Mouse (Mus musculus): ENCODE measurements around the gene Cd86. TPM values are rescaled to one million over a fixed set of nuclear protein-coding genes. Genes with fewer than 3 reads are reported as not detected.

Cd86 gene
- polyA plus RNA-seq, 1 experiment from 2014 or later, result 1.7 TPM

DNA sequence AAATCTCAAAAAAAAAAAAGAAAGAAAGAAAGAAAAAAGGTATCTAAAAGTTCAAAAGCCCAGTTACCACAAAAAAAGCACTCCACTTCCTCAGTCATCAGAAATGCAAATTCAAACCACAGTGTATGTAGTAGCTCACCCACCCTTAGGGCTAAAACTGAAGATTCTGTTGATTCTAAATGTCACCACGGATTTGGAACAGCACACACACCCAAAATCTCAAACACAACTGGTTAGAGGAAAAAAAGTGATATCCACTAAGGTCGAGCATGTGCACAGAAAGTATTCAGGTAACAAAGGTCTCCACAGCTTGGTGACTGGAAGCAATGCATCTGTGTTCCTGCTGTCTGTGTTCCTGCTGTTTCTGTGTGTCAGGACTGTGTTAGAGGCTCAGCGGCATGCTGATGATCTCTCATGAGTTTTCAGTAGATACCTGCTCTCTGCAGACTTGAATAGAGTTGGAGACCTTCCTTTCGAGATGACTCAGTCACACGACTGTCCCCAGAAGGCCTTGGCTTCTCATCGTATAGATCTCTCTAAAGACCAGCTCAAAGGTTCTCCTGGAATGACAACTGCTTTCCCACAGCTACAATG, 18.5 kb upstream of the Cd86 start:
- Histone ChIP-seq H3K9ac (replicated peaks) (no peak overlapping the region), H3K4me2 (replicated peaks) (no peak overlapping the region), H3K4me1 (no peaks in the 10 kb centered on the region), H3K27me3 (no peaks in the 10 kb centered on the region), H3K36me3 (no peaks in the 10 kb centered on the region), H3K27ac (replicated peaks) (no peak overlapping the region), H3K4me3 (no peak overlapping the region), H3K9me3 (no peaks in the 10 kb centered on the region)
- no peak for ATAC-seq (ENCODE audit: low FRiP score, low read depth)
- 78% methylated on average over 6 of the region's 6 CpGs for WGBS

DNA sequence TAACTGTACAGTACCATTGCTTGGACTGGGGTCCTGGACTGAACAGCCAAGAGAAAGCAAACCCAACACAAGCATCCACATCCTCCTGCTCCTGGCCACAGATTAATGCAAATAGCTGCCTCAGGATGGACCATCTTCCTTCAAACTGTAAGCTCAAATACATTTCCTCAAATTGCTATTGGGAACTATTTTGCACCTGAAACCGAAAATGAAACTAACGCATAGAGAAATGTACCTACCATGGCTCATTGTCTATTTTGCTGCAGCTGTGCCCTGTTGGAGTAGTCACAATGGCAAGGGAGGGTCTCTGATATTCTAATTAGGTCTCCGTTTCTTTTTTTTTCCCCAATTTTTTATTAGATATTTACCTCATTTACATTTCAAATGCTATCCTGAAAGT, 15.9 kb upstream of the Cd86 start:
- no peaks in the 10 kb centered on the region for H3K9me3 ChIP-seq
- H3K9ac ChIP-seq (replicated peaks), result no peak overlapping the region
- H3K4me1 ChIP-seq, result no peaks in the 10 kb centered on the region
- H3K27me3 ChIP-seq, result no peaks in the 10 kb centered on the region
- 96% methylated on average over 3 of the region's 3 CpGs for WGBS
- no peak overlapping the region for H3K27ac ChIP-seq (replicated peaks)
- ATAC-seq (ENCODE audit: low FRiP score, low read depth), result no peak
- no peak overlapping the region for H3K4me2 ChIP-seq (replicated peaks)
- no peak overlapping the region for H3K4me3 ChIP-seq
- no peaks in the 10 kb centered on the region for H3K36me3 ChIP-seq

DNA sequence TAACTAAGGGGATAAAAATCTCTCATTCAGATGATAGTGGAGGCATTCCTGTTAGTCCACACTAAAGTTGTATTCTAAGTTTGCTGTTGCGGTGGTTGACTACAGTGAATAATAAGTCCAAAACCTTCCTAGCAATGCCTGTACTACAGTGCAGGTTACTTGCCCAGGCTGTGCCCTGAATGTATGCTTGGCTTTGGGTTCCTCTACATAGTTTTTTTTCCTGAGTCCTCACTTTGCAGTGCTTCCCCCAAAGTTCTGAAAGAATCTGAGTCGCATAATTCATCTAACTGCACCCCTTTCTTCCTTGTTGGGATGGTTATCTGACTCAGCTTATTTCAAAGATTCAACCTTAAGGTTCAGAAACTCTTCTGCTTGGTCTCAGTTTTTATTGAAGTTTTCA, 10.0 kb upstream of the Cd86 start:
- Histone ChIP-seq H3K4me2 (replicated peaks) (no peak overlapping the region), H3K4me1 (no peaks in the 10 kb centered on the region), H3K4me3 (no peak overlapping the region), H3K27ac (replicated peaks) (no peak overlapping the region), H3K9me3 (no peaks in the 10 kb centered on the region), H3K9ac (replicated peaks) (no peak overlapping the region), H3K36me3 (no peaks in the 10 kb centered on the region), H3K27me3 (no peaks in the 10 kb centered on the region)
- ATAC-seq (ENCODE audit: low FRiP score, low read depth), result no peak
- 94% methylated on average over 2 of the region's 2 CpGs for whole genome bisulfite sequencing

DNA sequence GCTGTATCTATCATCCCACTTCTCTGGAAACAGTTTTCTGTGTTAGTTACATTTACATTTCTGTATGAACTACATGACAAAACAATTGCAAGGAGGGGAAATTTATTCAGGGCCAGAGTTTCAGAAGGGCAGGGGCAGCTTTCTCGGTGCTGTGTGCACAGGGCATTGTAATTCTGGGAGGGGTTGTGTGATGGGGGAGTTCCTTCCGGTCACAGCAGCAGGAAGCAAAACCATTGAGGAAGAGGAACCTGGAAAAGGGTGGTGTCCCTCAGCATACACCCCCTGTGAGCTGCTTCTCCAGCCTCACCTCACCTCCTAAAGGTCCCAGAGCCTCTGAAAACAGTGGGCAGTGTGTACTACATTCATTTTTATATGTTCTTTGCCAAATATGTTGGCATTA, 9.4 kb upstream of the Cd86 start:
- Histone ChIP-seq H3K36me3 (no peaks in the 10 kb centered on the region), H3K27ac (replicated peaks) (no peak overlapping the region), H3K4me2 (replicated peaks) (no peak overlapping the region), H3K27me3 (no peaks in the 10 kb centered on the region), H3K4me3 (no peak overlapping the region), H3K4me1 (no peaks in the 10 kb centered on the region), H3K9me3 (no peaks in the 10 kb centered on the region), H3K9ac (replicated peaks) (no peak overlapping the region)
- ATAC-seq (ENCODE audit: low FRiP score, low read depth), result no peak
- 66% methylated on average over 2 of the region's 2 CpGs for WGBS

DNA sequence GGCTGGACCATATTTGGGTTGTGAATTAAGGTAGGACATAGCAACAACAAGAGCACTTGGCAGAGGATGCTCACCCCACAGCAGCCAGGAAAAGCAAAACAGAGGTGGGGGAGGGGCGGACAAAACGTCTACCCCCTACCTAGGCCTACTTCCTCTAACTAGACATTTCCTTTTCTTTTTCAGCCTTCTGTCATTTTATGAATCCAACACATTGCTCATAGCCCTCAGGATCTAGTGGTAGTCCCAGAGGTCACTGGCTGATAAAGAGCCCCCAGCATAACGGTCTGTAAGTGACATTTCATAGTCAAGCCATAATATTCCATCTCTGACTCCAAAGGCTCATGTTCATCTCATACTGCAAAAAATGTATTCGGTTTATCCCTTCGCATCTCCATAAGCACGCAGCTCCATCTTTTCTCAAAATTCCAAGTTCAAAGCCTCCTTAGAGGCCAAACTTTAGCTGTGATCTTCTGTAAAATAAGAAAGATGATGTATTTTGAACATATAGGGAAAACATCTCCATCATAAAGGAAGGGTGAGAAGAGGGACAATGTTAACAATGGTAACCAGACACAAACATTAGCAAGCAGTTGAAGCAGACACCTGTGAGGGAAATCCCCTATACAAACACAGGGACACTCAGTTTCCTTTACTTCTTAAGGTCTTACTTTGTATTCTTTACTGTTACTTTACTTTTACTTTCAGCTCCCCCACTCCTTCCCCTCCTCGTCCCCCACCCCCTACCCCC, 8.8 kb upstream of the Cd86 start:
- no peak for ATAC-seq (ENCODE audit: low FRiP score, low read depth)
- Histone ChIP-seq H3K27ac (replicated peaks) (no peak overlapping the region), H3K4me2 (replicated peaks) (no peak overlapping the region), H3K4me3 (no peak overlapping the region), H3K9me3 (no peaks in the 10 kb centered on the region), H3K27me3 (no peaks in the 10 kb centered on the region), H3K36me3 (no peaks in the 10 kb centered on the region), H3K4me1 (no peaks in the 10 kb centered on the region), H3K9ac (replicated peaks) (no peak overlapping the region)
- 73% methylated on average over 7 of the region's 7 CpGs for WGBS

DNA sequence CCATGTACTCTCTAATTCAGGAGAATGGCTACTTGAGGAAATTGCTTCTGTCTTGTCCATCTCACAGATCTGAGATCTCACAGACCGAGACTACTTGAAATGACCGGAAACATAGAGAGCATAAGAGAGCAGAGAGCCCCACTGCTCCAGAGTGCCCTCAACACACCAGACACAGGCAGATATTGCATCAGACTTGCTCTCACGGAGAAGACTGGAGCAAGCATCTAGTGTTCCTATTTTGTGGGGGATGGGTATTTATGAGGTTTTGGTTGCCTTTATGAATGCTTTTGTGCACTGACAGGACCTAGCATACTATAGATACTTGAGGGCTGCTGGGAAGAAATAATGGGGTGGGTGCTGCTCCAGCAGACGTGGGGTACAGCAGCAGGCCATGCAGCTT, 7.3 kb upstream of the Cd86 start:
- Histone ChIP-seq H3K4me2 (replicated peaks) (no peak overlapping the region), H3K4me1 (no peaks in the 10 kb centered on the region), H3K9ac (replicated peaks) (no peak overlapping the region), H3K27me3 (no peaks in the 10 kb centered on the region), H3K9me3 (no peaks in the 10 kb centered on the region), H3K36me3 (no peaks in the 10 kb centered on the region), H3K27ac (replicated peaks) (no peak overlapping the region), H3K4me3 (no peak overlapping the region)
- ATAC-seq (ENCODE audit: low FRiP score, low read depth), result no peak
- WGBS, result 86% methylated on average over 4 of the region's 4 CpGs

DNA sequence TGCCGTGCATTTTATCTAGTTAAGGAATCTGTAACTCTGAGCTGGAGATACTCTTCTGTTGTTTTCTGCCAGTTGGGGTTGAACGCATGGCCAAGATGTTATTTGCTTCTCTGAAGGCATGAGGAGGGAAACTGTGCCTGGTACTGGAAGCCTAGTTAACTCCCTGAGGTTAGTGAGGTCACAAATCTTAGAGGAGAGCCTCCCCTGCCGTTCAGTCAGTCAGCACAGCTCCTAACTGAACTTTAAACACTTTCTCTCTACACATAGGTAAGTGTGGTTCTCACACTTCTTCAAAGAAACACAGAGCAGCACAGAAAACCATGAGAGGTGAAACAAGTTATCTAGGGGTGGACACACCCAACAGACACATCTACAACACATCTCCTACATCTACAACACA, 4.7 kb upstream of the Cd86 start:
- Histone ChIP-seq H3K27me3 (no peaks in the 10 kb centered on the region), H3K9me3 (no peaks in the 10 kb centered on the region), H3K27ac (replicated peaks) (no peak overlapping the region), H3K4me3 (no peak overlapping the region), H3K36me3 (no peaks in the 10 kb centered on the region), H3K4me1 (no peaks in the 10 kb centered on the region), H3K4me2 (replicated peaks) (no peak overlapping the region), H3K9ac (replicated peaks) (no peak overlapping the region)
- 78% methylated on average over 3 of the region's 3 CpGs for WGBS
- ATAC-seq (ENCODE audit: low FRiP score, low read depth), result no peak

DNA sequence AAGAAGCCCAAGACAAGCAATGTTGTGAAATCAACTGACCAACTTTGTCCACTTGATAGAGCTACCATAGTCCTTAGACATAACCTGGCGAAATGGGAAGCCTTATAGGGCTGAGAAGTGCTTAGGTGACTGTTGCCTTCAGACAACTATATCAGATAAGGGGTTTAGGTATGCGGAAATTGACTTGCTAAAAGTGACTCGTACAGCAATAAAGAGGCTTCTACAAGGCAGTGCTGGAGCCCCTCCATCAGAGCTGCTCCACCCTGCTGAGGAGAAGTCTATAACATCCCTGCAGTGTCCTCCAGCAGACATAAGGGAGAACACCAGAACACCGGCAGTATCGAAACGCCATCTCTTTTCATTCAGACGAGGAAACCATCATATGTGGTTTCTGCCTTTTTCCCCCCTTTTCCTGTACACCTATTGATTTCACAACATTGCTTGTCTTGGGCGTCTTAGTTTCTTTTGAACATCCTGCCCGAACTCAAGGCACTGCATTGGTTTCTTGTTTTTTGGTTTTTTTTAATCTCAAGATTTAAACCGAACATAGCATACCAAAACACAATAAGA, 652 bp upstream of the Cd86 start:
- Histone ChIP-seq H3K36me3 (no peaks in the 10 kb centered on the region), H3K4me3 (no peak overlapping the region), H3K27me3 (no peaks in the 10 kb centered on the region), H3K4me1 (no peaks in the 10 kb centered on the region), H3K27ac (replicated peaks) (no peak overlapping the region), H3K9ac (replicated peaks) (no peak overlapping the region), H3K9me3 (no peaks in the 10 kb centered on the region), H3K4me2 (replicated peaks) (no peak overlapping the region)
- WGBS, result 94% methylated on average over 10 of the region's 10 CpGs
- no peak for ATAC-seq (ENCODE audit: low FRiP score, low read depth)

DNA sequence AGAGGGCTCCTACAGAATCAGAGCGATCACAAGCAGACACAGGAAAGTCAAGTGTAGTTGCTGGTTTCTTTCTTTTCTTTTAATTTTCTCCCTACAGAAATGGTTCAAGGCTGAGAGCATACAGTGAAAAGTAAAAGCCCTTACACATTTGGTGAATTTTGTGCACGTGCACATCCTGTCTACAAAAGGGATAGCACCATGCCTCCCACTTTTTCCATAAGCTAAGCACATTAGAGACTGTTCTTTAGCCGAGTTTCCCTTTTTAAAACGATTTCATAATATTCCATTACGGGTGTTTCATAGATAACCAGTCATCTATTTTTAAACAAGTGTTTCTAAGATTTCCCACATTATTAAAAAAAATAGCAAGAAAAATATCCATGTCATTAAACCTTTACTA, 2.4 kb downstream of the Cd86 start:
- Histone ChIP-seq H3K9me3 (no peaks in the 10 kb centered on the region), H3K9ac (replicated peaks) (no peak overlapping the region), H3K4me3 (no peak overlapping the region), H3K36me3 (no peaks in the 10 kb centered on the region), H3K4me2 (replicated peaks) (no peak overlapping the region), H3K27ac (replicated peaks) (no peak overlapping the region), H3K27me3 (no peaks in the 10 kb centered on the region), H3K4me1 (no peaks in the 10 kb centered on the region)
- ATAC-seq (ENCODE audit: low FRiP score, low read depth), result no peak
- 89% methylated on average over 5 of the region's 5 CpGs for WGBS

DNA sequence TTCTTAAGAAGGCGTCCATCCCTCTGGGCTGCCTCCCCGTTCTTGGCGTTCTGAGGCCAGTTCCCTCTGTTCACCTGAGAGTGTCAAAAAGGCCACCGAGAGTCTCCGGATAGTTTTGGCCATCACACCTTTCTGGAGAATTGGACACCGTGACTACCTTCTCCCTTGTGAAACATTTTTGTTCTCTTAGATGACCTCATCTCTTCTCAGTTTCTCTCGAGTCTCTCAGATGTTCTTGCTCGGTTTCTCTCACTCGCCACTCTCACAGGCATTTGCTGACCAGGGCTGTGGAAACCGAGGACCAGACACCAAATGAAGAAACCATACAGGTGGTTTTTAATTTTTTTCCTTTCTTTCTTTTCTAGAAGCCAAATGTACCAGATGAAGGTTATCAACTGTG, 4.6 kb downstream of the Cd86 start:
- H3K36me3 ChIP-seq, result no peaks in the 10 kb centered on the region
- no peak for ATAC-seq (ENCODE audit: low FRiP score, low read depth)
- peaks cover 3% of the 10 kb centered on the region; the same call in 1 of the 2 replicates for H3K9me3 ChIP-seq
- no peak overlapping the region for H3K27ac ChIP-seq (replicated peaks)
- 88% methylated on average over 10 of the region's 10 CpGs for WGBS
- no peaks in the 10 kb centered on the region for H3K27me3 ChIP-seq
- H3K4me2 ChIP-seq (replicated peaks), result no peak overlapping the region
- no peaks in the 10 kb centered on the region for H3K4me1 ChIP-seq
- H3K4me3 ChIP-seq, result no peak overlapping the region
- no peak overlapping the region for H3K9ac ChIP-seq (replicated peaks)

DNA sequence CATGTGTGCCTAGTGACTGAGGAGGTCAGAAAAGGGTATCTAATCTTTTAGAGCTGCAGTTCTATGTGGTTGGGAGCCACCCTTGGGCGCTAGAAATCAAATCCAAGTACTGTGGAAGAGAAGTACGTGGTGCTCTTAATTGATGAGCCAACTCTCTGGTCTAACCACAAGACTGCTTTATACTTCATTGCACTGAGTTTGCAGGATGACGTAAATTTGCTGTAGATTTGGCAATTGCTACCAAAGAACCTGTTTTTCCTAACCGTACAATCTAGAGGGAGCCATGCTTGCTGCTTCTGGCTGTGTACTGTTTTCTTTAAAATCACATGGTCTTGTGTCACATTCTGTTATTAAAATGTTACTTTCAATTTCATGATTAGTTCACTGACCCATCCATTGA, 10.0 kb downstream of the Cd86 start:
- Histone ChIP-seq H3K9ac (replicated peaks) (no peak overlapping the region), H3K27me3 (no peaks in the 10 kb centered on the region), H3K4me2 (replicated peaks) (no peak overlapping the region), H3K4me3 (no peak overlapping the region), H3K4me1 (no peaks in the 10 kb centered on the region), H3K9me3 (peaks cover 3% of the 10 kb centered on the region; the same call in 1 of the 2 replicates), H3K27ac (replicated peaks) (no peak overlapping the region), H3K36me3 (no peaks in the 10 kb centered on the region)
- 88% methylated on average over 4 of the region's 4 CpGs for WGBS
- ATAC-seq (ENCODE audit: low FRiP score, low read depth), result no peak

DNA sequence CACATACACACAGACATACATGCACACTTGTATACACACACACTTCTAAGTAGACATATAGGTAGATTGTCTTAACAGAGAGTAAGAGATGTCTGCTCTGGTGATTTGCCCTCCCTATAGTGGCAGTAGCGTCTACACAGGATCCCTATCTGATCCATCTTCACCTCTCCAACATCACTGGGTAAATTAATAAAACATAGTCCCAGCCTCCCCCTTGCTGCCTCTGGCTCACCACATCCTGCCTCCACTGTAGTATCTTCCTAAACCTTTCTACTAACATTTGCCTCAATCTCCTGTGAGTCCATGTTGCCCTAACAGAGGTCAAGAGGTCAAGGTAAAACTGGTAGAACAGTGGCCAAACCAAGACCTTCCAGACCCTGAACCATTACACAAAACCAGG, 10.7 kb downstream of the Cd86 start:
- H3K9ac ChIP-seq (replicated peaks), result no peak overlapping the region
- H3K27me3 ChIP-seq, result no peaks in the 10 kb centered on the region
- no peak overlapping the region for H3K4me2 ChIP-seq (replicated peaks)
- H3K9me3 ChIP-seq, result peaks cover 3% of the 10 kb centered on the region; the same call in 1 of the 2 replicates
- no peak for ATAC-seq (ENCODE audit: low FRiP score, low read depth)
- no peak overlapping the region for H3K4me3 ChIP-seq
- H3K27ac ChIP-seq (replicated peaks), result no peak overlapping the region
- H3K4me1 ChIP-seq, result no peaks in the 10 kb centered on the region
- H3K36me3 ChIP-seq, result no peaks in the 10 kb centered on the region
- WGBS, result 96% methylated on average over 1 of the region's 1 CpGs
